In genomic region chr4:82538815-82539214, GRCm38 (mm10) we compare ENCODE assay signal across 8 mouse cellular contexts.
DNase-seq lines count a peak whose midpoint lies in the region; ATAC-seq lines count a peak whose summit lies in the region.

No protein-coding gene starts in this region.

- WGBS in kidney, embryonic 16.5 days: 9% methylated on average over 9 of the region's 9 CpGs
- WGBS in forebrain, embryonic 12.5 days: 5% methylated on average over 9 of the region's 9 CpGs
- WGBS in intestine, embryonic 16.5 days: 15% methylated on average over 9 of the region's 9 CpGs
- WGBS in neural tube, embryonic 11.5 days: 2% methylated on average over 9 of the region's 9 CpGs

- peak overlapping the region; percentile 52 for H3K4me2 ChIP-seq in kidney, embryonic 16.5 days (replicated peaks; ENCODE audit: low read depth, low read length)
- H3K4me2 ChIP-seq in forebrain, embryonic 12.5 days: peak overlapping the region; percentile 62
- H3K4me2 ChIP-seq in intestine, embryonic 16.5 days (ENCODE audit: low read depth, low read length): peak overlapping the region; percentile 67
- peak overlapping the region; percentile 56 for H3K4me2 ChIP-seq in neural tube, embryonic 11.5 days (ENCODE audit: low read depth)

- no peak overlapping the region for H3K27ac ChIP-seq in kidney, embryonic 16.5 days (ENCODE audit: low read length)
- H3K27ac ChIP-seq in forebrain, embryonic 12.5 days: peak overlapping the region; percentile 48; the same call in 1 of the 2 replicates
- H3K27ac ChIP-seq in intestine, embryonic 16.5 days (ENCODE audit: low read length): no peak overlapping the region
- H3K27ac ChIP-seq in neural tube, embryonic 11.5 days (ENCODE audit: low read depth, low read length): no peak overlapping the region

- peak overlapping the region; percentile 38 for H3K4me3 ChIP-seq in kidney, embryonic 16.5 days (ENCODE audit: low read length)
- peak overlapping the region; percentile 37 for H3K4me3 ChIP-seq in forebrain, embryonic 12.5 days (replicated peaks)
- peak overlapping the region; percentile 41 for H3K4me3 ChIP-seq in intestine, embryonic 16.5 days (ENCODE audit: low read length)
- H3K4me3 ChIP-seq in neural tube, embryonic 11.5 days (ENCODE audit: low read depth, low read length): peak overlapping the region; percentile 26

- H3K4me1 ChIP-seq in kidney, embryonic 16.5 days (ENCODE audit: insufficient read depth, low read length): peaks cover 19% of the 10 kb centered on the region
- H3K4me1 ChIP-seq in forebrain, embryonic 12.5 days: peaks cover 58% of the 10 kb centered on the region
- H3K4me1 ChIP-seq in intestine, embryonic 16.5 days (ENCODE audit: control insufficient read depth, insufficient read depth, low read length): peaks cover 19% of the 10 kb centered on the region
- peaks cover 14% of the 10 kb centered on the region; the same call in 1 of the 2 replicates for H3K4me1 ChIP-seq in neural tube, embryonic 11.5 days (ENCODE audit: control insufficient read depth, insufficient read depth, low read length)

- H3K36me3 ChIP-seq in kidney, embryonic 16.5 days (ENCODE audit: insufficient read depth, low read length): no peaks in the 10 kb centered on the region
- H3K36me3 ChIP-seq in forebrain, embryonic 12.5 days (replicated peaks): no peaks in the 10 kb centered on the region
- H3K36me3 ChIP-seq in intestine, embryonic 16.5 days (ENCODE audit: control insufficient read depth, insufficient read depth, low read length): no peaks in the 10 kb centered on the region
- no peaks in the 10 kb centered on the region for H3K36me3 ChIP-seq in neural tube, embryonic 11.5 days (ENCODE audit: control insufficient read depth, insufficient read depth, low read length)

- no peak for ATAC-seq in kidney, embryonic 16.5 days (ENCODE audit: low FRiP score, low TSS enrichment)
- ATAC-seq in forebrain, embryonic 12.5 days (ENCODE audit: low FRiP score): no peak
- ATAC-seq in intestine, embryonic 16.5 days: no peak
- ATAC-seq in neural tube, embryonic 11.5 days (ENCODE audit: insufficient read depth, low FRiP score, low TSS enrichment): no peak

- peak overlapping the region; percentile 18 for H3K9ac ChIP-seq in kidney, embryonic 16.5 days (replicated peaks; ENCODE audit: low read length)
- H3K9ac ChIP-seq in forebrain, embryonic 12.5 days: peak overlapping the region; percentile 68
- peak overlapping the region; percentile 53; the same call in 1 of the 2 replicates for H3K9ac ChIP-seq in intestine, embryonic 16.5 days (ENCODE audit: low read depth, low read length)
- H3K9ac ChIP-seq in neural tube, embryonic 11.5 days (ENCODE audit: low read length): no peak overlapping the region

- no peak for DNase-seq in kidney, postnatal 4 days
- no peak for DNase-seq in neural tube, embryonic 11.5 days (ENCODE audit: low spot score)
- DNase-seq in testis, postnatal 10 days (ENCODE audit: low spot score): no peak
- no peak for DNase-seq in left cerebral cortex, postnatal 36 days (ENCODE audit: low spot score in 2 of 2)
- DNase-seq in spleen, postnatal 4 days (ENCODE audit: low spot score in 2 of 2): no peak

- no peaks in the 10 kb centered on the region for H3K9me3 ChIP-seq in kidney, embryonic 16.5 days (ENCODE audit: low read length)
- H3K9me3 ChIP-seq in forebrain, embryonic 12.5 days: no peaks in the 10 kb centered on the region
- H3K9me3 ChIP-seq in intestine, embryonic 16.5 days (ENCODE audit: control insufficient read depth, low read length): no peaks in the 10 kb centered on the region
- H3K9me3 ChIP-seq in neural tube, embryonic 11.5 days (ENCODE audit: control insufficient read depth, low read length): no peaks in the 10 kb centered on the region

- H3K27me3 ChIP-seq in kidney, embryonic 16.5 days (ENCODE audit: insufficient read depth, low read length): peaks cover 48% of the 10 kb centered on the region
- H3K27me3 ChIP-seq in forebrain, embryonic 12.5 days: peaks cover 46% of the 10 kb centered on the region
- peaks cover 5% of the 10 kb centered on the region; the same call in 1 of the 2 replicates for H3K27me3 ChIP-seq in intestine, embryonic 16.5 days (replicated peaks; ENCODE audit: control insufficient read depth, insufficient read depth, low read length)
- H3K27me3 ChIP-seq in neural tube, embryonic 11.5 days (ENCODE audit: control insufficient read depth, insufficient read depth, low read length): peaks cover 38% of the 10 kb centered on the region

- intact Hi-C loops in left cerebral cortex, postnatal 36 days (cut with DNase I): loop anchor here (1.0 to 5.0 kb wide), 2 partner anchors 31 to 42 kb away; no protein-coding TSS in a partner anchor
